Mouse (Mus musculus) C2C12 (cell line): ENCODE measurements at regions not wholly inside any gene's neighbourhood (a gene's known extent, or its start where the extent isn't known, plus 50 kb on each side); places are given as distances from the start of the nearest gene placed in this dataset.

ENCODE experiments used
- CEBPB ChIP-seq: IDR thresholded peaks from one replicate; pipeline ENCODE4 v1.6.1; 2011; ENCODE audit warnings: low read depth, mild to moderate bottlenecking, control low read depth, moderate library complexity
- CTCF ChIP-seq: IDR thresholded peaks from one replicate; pipeline ENCODE4 v1.5.1; 2011; ENCODE audit not compliant: control insufficient read depth, insufficient read depth, insufficient read length
- FOSL1 ChIP-seq: IDR thresholded peaks from one replicate; pipeline ENCODE4 v1.8.0; 2011; ENCODE audit warnings: mild to moderate bottlenecking, low read length; ENCODE audit not compliant: poor library complexity, insufficient read depth, severe bottlenecking
- MYOD1 ChIP-seq: IDR thresholded peaks from one replicate; pipeline ENCODE4 v1.6.1; 2011; ENCODE audit warnings: low read depth; ENCODE audit not compliant: control insufficient read depth, insufficient read length
- USF1 ChIP-seq: IDR thresholded peaks from one replicate; pipeline ENCODE4 v1.6.1; 2011; ENCODE audit warnings: low read depth, mild to moderate bottlenecking, control low read depth, moderate library complexity

GRCm38 (mm10) chr15:63679984-63680925 lies 164.7 kb downstream of the Gsdmc2 start:
- TF ChIP-seq CTCF (no peak), MYOD1 (no peak), CEBPB (no peak), USF1 (no peak), FOSL1 (no peak)
